Mouse (Mus musculus) hindbrain, embryonic 13.5 days (tissue): ENCODE results near the gene Strbp. TPM values are rescaled to one million over a fixed set of nuclear protein-coding genes. Genes with fewer than 3 reads are reported as not detected.

Source experiments
- ATAC-seq: fragments of 200-750 bp; cut with Nextera tagmentation; 2 replicates; pipeline ENCODE4 v1.8.0; 2017; ENCODE audit warnings: moderate TSS enrichment; ENCODE audit not compliant: low FRiP score
- H3K27ac ChIP-seq: fragments of 300-500 bp; sonication (generic); 2 replicates; pipeline ENCODE4 v1.5.1; 2015; ENCODE audit warnings: inconsistent platforms, mild to moderate bottlenecking, moderate library complexity
- H3K27me3 ChIP-seq: fragments of 300-500 bp; sonication (generic); 2 replicates; pipeline ENCODE4 v1.6.1; 2015; ENCODE audit warnings: mild to moderate bottlenecking, inconsistent platforms
- H3K36me3 ChIP-seq: fragments of 300-500 bp; sonication (generic); 2 replicates; pipeline ENCODE4 v1.6.1; 2015; ENCODE audit warnings: mild to moderate bottlenecking, inconsistent platforms
- H3K4me1 ChIP-seq: fragments of 300-500 bp; sonication (generic); replicated peaks from 2 replicates; pipeline ENCODE4 v1.6.1; 2015; ENCODE audit warnings: inconsistent platforms
- H3K4me2 ChIP-seq: fragments of 300-500 bp; sonication (generic); 2 replicates; pipeline ENCODE4 v1.6.1; 2015; ENCODE audit warnings: inconsistent platforms, mild to moderate bottlenecking, moderate library complexity
- H3K4me3 ChIP-seq: fragments of 300-500 bp; sonication (generic); 2 replicates; pipeline ENCODE4 v1.5.1; 2015; ENCODE audit warnings: mild to moderate bottlenecking, inconsistent platforms
- H3K9ac ChIP-seq: fragments of 300-500 bp; sonication (generic); 2 replicates; pipeline ENCODE4 v1.6.1; 2015; ENCODE audit warnings: mild to moderate bottlenecking, inconsistent platforms
- H3K9me3 ChIP-seq: fragments of 300-500 bp; sonication (generic); 2 replicates; pipeline ENCODE4 v1.6.1; 2016; ENCODE audit warnings: inconsistent platforms
- WGBS: fragments of 180-500 bp; shearing (Covaris S2); methylation state at CpG from one replicate; pipeline ENCODE4 v1.1.7; 2015; 5-methylcytosine and 5-hydroxymethylcytosine counted together
- polyA plus RNA-seq: library from polyadenylated mRNA; unstranded; fragments of >200 nt; fragmentation: Nextera tagmentation; extraction: Ambion mirVana; gene quantifications from 2 replicates; pipeline ENCODE4 v1.2.1, GENCODE M21; 2015

Strbp gene
- polyA plus RNA-seq, 1 experiment from 2014 or later: 115 TPM

GRCm38 (mm10) chr2:37566035-37566434 lies 137.6 kb downstream of the Strbp start:
- Histone ChIP-seq H3K9me3 (no peaks in the 10 kb centered on the region), H3K4me2 (no peak overlapping the region), H3K9ac (no peak overlapping the region), H3K36me3 (peaks cover 82% of the 10 kb centered on the region), H3K27me3 (no peaks in the 10 kb centered on the region), H3K4me3 (no peak overlapping the region), H3K27ac (no peak overlapping the region), H3K4me1 (no peaks in the 10 kb centered on the region)
- no peak for ATAC-seq
- WGBS: 92% methylated on average over 1 of the region's 1 CpGs

GRCm38 (mm10) chr2:37565579-37565978 lies 138.1 kb downstream of the Strbp start:
- H3K4me2 ChIP-seq: no peak overlapping the region
- H3K9ac ChIP-seq: no peak overlapping the region
- H3K36me3 ChIP-seq: peaks cover 87% of the 10 kb centered on the region
- H3K4me1 ChIP-seq: no peaks in the 10 kb centered on the region
- no peak overlapping the region for H3K27ac ChIP-seq
- H3K9me3 ChIP-seq: no peaks in the 10 kb centered on the region
- ATAC-seq: no peak
- WGBS: 78% methylated on average over 2 of the region's 2 CpGs
- H3K27me3 ChIP-seq: no peaks in the 10 kb centered on the region
- H3K4me3 ChIP-seq: no peak overlapping the region

- peaks cover 88% of the 10 kb centered on the region for H3K36me3 ChIP-seq
- 79% methylated on average over 2 of the region's 2 CpGs for WGBS
- no peak for ATAC-seq
Measured at GRCm38 (mm10) chr2:37556366-37556765, 147.3 kb downstream of the Strbp start.

GRCm38 (mm10) chr2:37549346-37550012 lies 154.2 kb downstream of the Strbp start:
- Histone ChIP-seq H3K9ac (no peak overlapping the region), H3K27ac (no peak overlapping the region), H3K4me1 (no peaks in the 10 kb centered on the region), H3K27me3 (no peaks in the 10 kb centered on the region), H3K4me2 (no peak overlapping the region), H3K36me3 (peaks cover 86% of the 10 kb centered on the region), H3K9me3 (no peaks in the 10 kb centered on the region), H3K4me3 (no peak overlapping the region)
- ATAC-seq: no peak
- whole genome bisulfite sequencing: 95% methylated on average over 1 of the region's 1 CpGs

More at GRCm38 (mm10) chr2:37556366-37556765, 147.3 kb downstream of the Strbp start:
- H3K4me3 ChIP-seq: no peak overlapping the region
- H3K4me2 ChIP-seq: no peak overlapping the region
- H3K27ac ChIP-seq: no peak overlapping the region
- no peaks in the 10 kb centered on the region for H3K4me1 ChIP-seq
- H3K27me3 ChIP-seq: no peaks in the 10 kb centered on the region
- no peak overlapping the region for H3K9ac ChIP-seq
- H3K9me3 ChIP-seq: no peaks in the 10 kb centered on the region

GRCm38 (mm10) chr2:37531639-37532038 lies 172.0 kb downstream of the Strbp start:
- ATAC-seq: no peak
- Histone ChIP-seq H3K9ac (no peak overlapping the region), H3K27me3 (no peaks in the 10 kb centered on the region), H3K9me3 (no peaks in the 10 kb centered on the region), H3K4me1 (no peaks in the 10 kb centered on the region), H3K27ac (no peak overlapping the region), H3K36me3 (peaks cover 19% of the 10 kb centered on the region), H3K4me2 (no peak overlapping the region), H3K4me3 (no peak overlapping the region)
- WGBS: 82% methylated on average over 3 of the region's 3 CpGs

- H3K4me1 ChIP-seq: no peaks in the 10 kb centered on the region
- ATAC-seq: no peak
Measured at GRCm38 (mm10) chr2:37530766-37531165, 172.9 kb downstream of the Strbp start.

GRCm38 (mm10) chr2:37529397-37529796 lies 174.3 kb downstream of the Strbp start:
- Histone ChIP-seq H3K4me2 (no peak overlapping the region), H3K9me3 (no peaks in the 10 kb centered on the region), H3K4me1 (no peaks in the 10 kb centered on the region), H3K27me3 (no peaks in the 10 kb centered on the region), H3K36me3 (peaks cover 8% of the 10 kb centered on the region), H3K4me3 (no peak overlapping the region), H3K9ac (no peak overlapping the region), H3K27ac (no peak overlapping the region)
- no peak for ATAC-seq
- 95% methylated on average over 2 of the region's 2 CpGs for WGBS

More at GRCm38 (mm10) chr2:37530766-37531165, 172.9 kb downstream of the Strbp start:
- Histone ChIP-seq H3K4me2 (no peak overlapping the region), H3K9me3 (no peaks in the 10 kb centered on the region), H3K4me3 (no peak overlapping the region), H3K9ac (no peak overlapping the region), H3K27me3 (no peaks in the 10 kb centered on the region), H3K36me3 (peaks cover 19% of the 10 kb centered on the region), H3K27ac (no peak overlapping the region)
- 92% methylated on average over 1 of the region's 1 CpGs for WGBS

- no peaks in the 10 kb centered on the region for H3K27me3 ChIP-seq
- H3K36me3 ChIP-seq: 0 out of 2 replicates have a peak, but pooled peaks cover 4% of the 10 kb centered on the region
- H3K9me3 ChIP-seq: no peaks in the 10 kb centered on the region
- no peak overlapping the region for H3K4me2 ChIP-seq
- ATAC-seq: no peak
- H3K27ac ChIP-seq: no peak overlapping the region
- H3K4me3 ChIP-seq: no peak overlapping the region
- no peaks in the 10 kb centered on the region for H3K4me1 ChIP-seq
- no peak overlapping the region for H3K9ac ChIP-seq
Measured at GRCm38 (mm10) chr2:37527587-37527986, 176.1 kb downstream of the Strbp start.

- peak overlapping the region; percentile 57 for H3K4me2 ChIP-seq
- 95% methylated on average over 1 of the region's 1 CpGs for WGBS
- peaks cover 39% of the 10 kb centered on the region for H3K4me1 ChIP-seq
- H3K4me3 ChIP-seq: peak overlapping the region; percentile 7; the same call in 1 of the 2 replicates
- H3K9ac ChIP-seq: no peak overlapping the region; the same call in 1 of the 2 replicates
- no peaks in the 10 kb centered on the region for H3K27me3 ChIP-seq
- ATAC-seq: no peak
- H3K27ac ChIP-seq: no peak overlapping the region
- H3K9me3 ChIP-seq: no peaks in the 10 kb centered on the region
- H3K36me3 ChIP-seq: 0 out of 2 replicates have a peak, but pooled peaks cover 8% of the 10 kb centered on the region
Measured at GRCm38 (mm10) chr2:37519286-37519640, 184.4 kb downstream of the Strbp start.

GRCm38 (mm10) chr2:37518561-37519285 lies 184.9 kb downstream of the Strbp start:
- H3K4me1 ChIP-seq: peaks cover 39% of the 10 kb centered on the region
- no peaks in the 10 kb centered on the region for H3K27me3 ChIP-seq
- ATAC-seq: no peak
- peak overlapping the region; percentile 41 for H3K4me3 ChIP-seq
- 80% methylated on average over 4 of the region's 4 CpGs for WGBS
- peak overlapping the region; percentile 92; the same call in 1 of the 2 replicates for H3K27ac ChIP-seq
- peak overlapping the region; percentile 68; the same call in 1 of the 2 replicates for H3K9ac ChIP-seq
- no peaks in the 10 kb centered on the region for H3K9me3 ChIP-seq
- H3K4me2 ChIP-seq: peak overlapping the region; percentile 57
- 0 out of 2 replicates have a peak, but pooled peaks cover 8% of the 10 kb centered on the region for H3K36me3 ChIP-seq

- peak overlapping the region; percentile 41 for H3K4me3 ChIP-seq
- WGBS: 28% methylated on average over 4 of the region's 4 CpGs
- peak overlapping the region; percentile 57 for H3K4me2 ChIP-seq
- peak; percentile 78 for ATAC-seq
- H3K36me3 ChIP-seq: peaks cover 12% of the 10 kb centered on the region
- peaks cover 39% of the 10 kb centered on the region for H3K4me1 ChIP-seq
- no peaks in the 10 kb centered on the region for H3K27me3 ChIP-seq
- no peaks in the 10 kb centered on the region for H3K9me3 ChIP-seq
- H3K27ac ChIP-seq: peak overlapping the region; percentile 92
- H3K9ac ChIP-seq: peak overlapping the region; percentile 68
Measured at GRCm38 (mm10) chr2:37516922-37517462, 186.7 kb downstream of the Strbp start.

- peak within 1 kb of the TSS; percentile 68 for H3K9ac ChIP-seq
- H3K36me3 ChIP-seq: peaks cover 14% of the 10 kb centered on the region
- H3K9me3 ChIP-seq: no peaks in the 10 kb centered on the region
- no peaks in the 10 kb centered on the region for H3K27me3 ChIP-seq
- H3K4me1 ChIP-seq: peaks cover 39% of the 10 kb centered on the region
- H3K27ac ChIP-seq: peak within 1 kb of the TSS; percentile 92
- peak; percentile 89 for ATAC-seq
- 21% methylated on average over 11 of the region's 11 CpGs for WGBS
- H3K4me2 ChIP-seq: peak within 1 kb of the TSS; percentile 57
- peak within 1 kb of the TSS; percentile 41 for H3K4me3 ChIP-seq
Measured at GRCm38 (mm10) chr2:37516030-37516710, 187.5 kb downstream of the Strbp start, which contains the start of gene Gpr21. Gene Gpr21 (plus strand): TSS chr2:37516332.
